Comparison of ENCODE assay signal across 12 mouse cellular contexts in the genomic region with DNA sequence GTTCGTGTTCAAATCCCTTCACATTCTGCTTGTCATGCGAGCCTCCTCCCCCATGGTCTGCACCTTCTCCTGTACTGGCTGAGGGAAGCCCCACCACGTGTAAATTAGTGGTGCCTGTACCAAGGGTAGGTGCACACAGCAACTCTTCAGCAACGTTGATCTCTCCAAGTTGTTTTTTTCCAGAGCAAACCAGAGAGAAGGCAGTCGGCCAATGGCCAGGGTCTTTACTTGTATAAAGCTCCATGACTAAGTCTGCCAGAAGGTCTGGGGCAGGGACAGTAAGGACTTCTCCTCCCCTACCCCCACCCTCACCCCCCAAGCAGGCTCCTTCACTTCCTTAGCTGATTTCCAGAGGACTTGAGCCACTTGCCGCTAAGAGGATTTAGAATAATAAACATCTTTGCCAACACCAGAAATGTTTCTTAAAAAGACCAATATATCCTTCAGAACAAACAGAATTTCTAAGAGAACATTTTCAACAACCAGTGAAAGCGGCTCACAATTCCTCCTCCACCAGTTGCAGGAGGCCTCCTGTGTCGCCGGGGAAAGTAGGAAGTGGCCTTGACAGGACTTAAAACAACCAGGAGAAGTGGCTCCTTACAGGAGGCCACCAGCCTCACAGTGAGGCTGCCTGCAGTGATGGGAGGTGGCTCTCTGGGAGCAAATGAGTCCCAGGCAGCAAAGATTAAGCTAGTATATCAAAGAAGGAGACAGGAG.
DNase-seq lines count a peak whose midpoint lies in the region; ATAC-seq and TF ChIP-seq lines count a peak whose summit lies in the region.
"Had no signal": no experiment of that assay in that cellular context is flagged by ENCODE, and none has a peak within 500 bp of the region (broad histone marks: within the 10 kb centered on the region; RNA-seq: fewer than 3 reads in every experiment).

No protein-coding gene starts in this region.

- TF ChIP-seq CTCF in gastrocnemius, adult 2 months (IDR thresholded peaks at IDR 0.05), result no peak
- TF ChIP-seq CTCF in hindbrain, postnatal 0 days (IDR thresholded peaks at IDR 0.05; ENCODE audit: low read depth), result no peak
- no peak for TF ChIP-seq CTCF in lung, postnatal 0 days (IDR thresholded peaks at IDR 0.05)
- TF ChIP-seq CTCF in stomach, postnatal 0 days (IDR thresholded peaks at IDR 0.05; ENCODE audit: low read depth), result no peak

- no peak overlapping the region for H3K9ac ChIP-seq in hindbrain, embryonic 13.5 days
- H3K9ac ChIP-seq in hindbrain, postnatal 0 days (replicated peaks; ENCODE audit: low read length), result no peak overlapping the region
- no peak overlapping the region for H3K9ac ChIP-seq in lung, postnatal 0 days (replicated peaks; ENCODE audit: low read depth)
- H3K9ac ChIP-seq in stomach, postnatal 0 days (ENCODE audit: low read length), result no peak overlapping the region
- H3K9ac ChIP-seq: forebrain, embryonic 13.5 days had no signal

- peaks cover 17% of the 10 kb centered on the region for H3K4me1 ChIP-seq in hindbrain, embryonic 13.5 days (replicated peaks)
- H3K4me1 ChIP-seq in hindbrain, postnatal 0 days (ENCODE audit: insufficient read depth, low read length), result peaks cover 10% of the 10 kb centered on the region
- peaks cover 34% of the 10 kb centered on the region for H3K4me1 ChIP-seq in lung, postnatal 0 days (ENCODE audit: insufficient read depth, low read depth, low read length)
- 0 out of 2 replicates have a peak, but pooled peaks cover 2% of the 10 kb centered on the region for H3K4me1 ChIP-seq in stomach, postnatal 0 days (replicated peaks; ENCODE audit: control insufficient read depth, insufficient read depth)

- no peaks in the 10 kb centered on the region for H3K9me3 ChIP-seq in hindbrain, embryonic 13.5 days
- H3K9me3 ChIP-seq in hindbrain, postnatal 0 days (ENCODE audit: low read length), result no peaks in the 10 kb centered on the region
- no peaks in the 10 kb centered on the region for H3K9me3 ChIP-seq in lung, postnatal 0 days (ENCODE audit: low read length)
- H3K9me3 ChIP-seq in stomach, postnatal 0 days (ENCODE audit: control insufficient read depth, low read length), result no peaks in the 10 kb centered on the region
- H3K9me3 ChIP-seq: forebrain, embryonic 13.5 days had no signal

- 76% methylated on average over 9 of the region's 9 CpGs for WGBS in hindbrain, embryonic 13.5 days
- WGBS in hindbrain, postnatal 0 days, result 65% methylated on average over 9 of the region's 9 CpGs
- WGBS in lung, postnatal 0 days, result 23% methylated on average over 9 of the region's 9 CpGs
- 39% methylated on average over 9 of the region's 9 CpGs for WGBS in stomach, postnatal 0 days

- TF ChIP-seq EP300 in lung, postnatal 0 days (IDR thresholded peaks at IDR 0.05), result no peak
- TF ChIP-seq EP300 in stomach, postnatal 0 days (optimal IDR thresholded peaks at IDR 0.05), result no peak

- ATAC-seq in hindbrain, embryonic 13.5 days (ENCODE audit: low FRiP score), result no peak
- ATAC-seq in hindbrain, postnatal 0 days, result no peak
- ATAC-seq in lung, postnatal 0 days, result no peak; the same call in 1 of the 2 replicates
- ATAC-seq in stomach, postnatal 0 days (ENCODE audit: low FRiP score, low TSS enrichment), result peak; percentile 31
- ATAC-seq: forebrain, embryonic 13.5 days had no signal

- H3K36me3 ChIP-seq in hindbrain, embryonic 13.5 days, result no peaks in the 10 kb centered on the region
- H3K36me3 ChIP-seq in hindbrain, postnatal 0 days (ENCODE audit: insufficient read depth, low read length), result no peaks in the 10 kb centered on the region
- peaks cover 5% of the 10 kb centered on the region; the same call in 1 of the 2 replicates for H3K36me3 ChIP-seq in lung, postnatal 0 days (ENCODE audit: insufficient read depth, low read length)
- peaks cover 9% of the 10 kb centered on the region; the same call in 1 of the 2 replicates for H3K36me3 ChIP-seq in stomach, postnatal 0 days (ENCODE audit: control insufficient read depth, insufficient read depth, low read length)

- H3K4me3 ChIP-seq in gastrocnemius, adult 2 months, result no peak overlapping the region
- H3K4me3 ChIP-seq in hindbrain, embryonic 13.5 days, result no peak overlapping the region
- no peak overlapping the region for H3K4me3 ChIP-seq in hindbrain, postnatal 0 days (ENCODE audit: low read length)
- no peak overlapping the region for H3K4me3 ChIP-seq in lung, postnatal 0 days (ENCODE audit: low read depth, low read length)
- H3K4me3 ChIP-seq in stomach, postnatal 0 days (ENCODE audit: low read depth, low read length), result no peak overlapping the region
- H3K4me3 ChIP-seq: forebrain, embryonic 13.5 days had no signal

- H3K27me3 ChIP-seq in hindbrain, embryonic 13.5 days, result no peaks in the 10 kb centered on the region
- H3K27me3 ChIP-seq in hindbrain, postnatal 0 days (ENCODE audit: insufficient read depth, low read length), result no peaks in the 10 kb centered on the region
- H3K27me3 ChIP-seq in lung, postnatal 0 days (replicated peaks; ENCODE audit: insufficient read depth, low read length), result no peaks in the 10 kb centered on the region
- H3K27me3 ChIP-seq in stomach, postnatal 0 days (ENCODE audit: control insufficient read depth, insufficient read depth, low read length), result no peaks in the 10 kb centered on the region
- H3K27me3 ChIP-seq: forebrain, embryonic 13.5 days had no signal

- intact Hi-C loops in gastrocnemius, adult 2 months (cut with DNase I), result loop anchor here (10.0 kb wide), 2 partner anchors 216 to 296 kb away; a partner anchor contains a TSS
- intact Hi-C loops in left cerebral cortex, postnatal 4 days (cut with DNase I), result loop anchor here (10.0 kb wide), 1 partner anchor 296 kb away; no protein-coding TSS in a partner anchor

- DNase-seq in gastrocnemius, adult 2 months, result no peak
- DNase-seq in gastrocnemius, postnatal 4 days (ENCODE audit: low spot score in 2 of 2), result no peak
- DNase-seq in hindbrain, postnatal 0 days (ENCODE audit: low spot score), result no peak
- no peak for DNase-seq in lung, postnatal 0 days (ENCODE audit: low spot score)
- no peak for DNase-seq in lung, adult 18-20 months
- no peak for DNase-seq in stomach, postnatal 0 days (ENCODE audit: low spot score)
- no peak for DNase-seq in left cerebral cortex, postnatal 4 days
- DNase-seq: cerebellum, adult 11 months; kidney, postnatal 36 days had no signal

- peak overlapping the region; percentile 76 for H3K27ac ChIP-seq in gastrocnemius, adult 2 months
- H3K27ac ChIP-seq in hindbrain, embryonic 13.5 days, result 0 out of 2 replicates have a peak overlapping the region, but pooled peaks have one; percentile 30
- H3K27ac ChIP-seq in hindbrain, postnatal 0 days, result no peak overlapping the region
- peak overlapping the region; percentile 81 for H3K27ac ChIP-seq in lung, postnatal 0 days (ENCODE audit: low read length)
- peak overlapping the region; percentile 90 for H3K27ac ChIP-seq in stomach, postnatal 0 days (replicated peaks)
- H3K27ac ChIP-seq: forebrain, embryonic 13.5 days had no signal

- no peak overlapping the region for H3K4me2 ChIP-seq in hindbrain, embryonic 13.5 days
- H3K4me2 ChIP-seq in hindbrain, postnatal 0 days (ENCODE audit: low read depth, low read length), result no peak overlapping the region
- no peak overlapping the region for H3K4me2 ChIP-seq in lung, postnatal 0 days (replicated peaks; ENCODE audit: low read depth, low read length)
- H3K4me2 ChIP-seq in stomach, postnatal 0 days (replicated peaks; ENCODE audit: low read depth), result no peak overlapping the region
- H3K4me2 ChIP-seq: forebrain, embryonic 13.5 days; liver, embryonic 11.5 days had no signal
